Mouse (Mus musculus) lung, embryonic 16.5 days (tissue): Measurements from ENCODE around the gene Gm49337. TPM values are rescaled to one million over a fixed set of nuclear protein-coding genes. Genes with fewer than 3 reads are reported as not detected.

Experiments
- ATAC-seq: fragments of 200-750 bp; cut with Nextera tagmentation; 2 replicates; pipeline ENCODE4 v1.8.0; 2017; ENCODE audit warnings: low read depth, mild to moderate bottlenecking, moderate library complexity
- H3K27ac ChIP-seq: fragments of 300-500 bp; sonication (generic); 2 replicates; pipeline ENCODE4 v1.5.1; 2014; ENCODE audit warnings: mild to moderate bottlenecking, control low read depth, low read length
- H3K27me3 ChIP-seq: fragments of 300-500 bp; sonication (generic); 2 replicates; pipeline ENCODE4 v1.6.1; 2014; ENCODE audit warnings: low read depth, low read length, mixed read lengths; ENCODE audit not compliant: control insufficient read depth, insufficient read depth
- H3K36me3 ChIP-seq: fragments of 300-500 bp; sonication (generic); 2 replicates; pipeline ENCODE4 v1.6.1; 2014; ENCODE audit warnings: low read length; ENCODE audit not compliant: control insufficient read depth, insufficient read depth
- H3K4me1 ChIP-seq: fragments of 300-500 bp; sonication (generic); replicated peaks from 2 replicates; pipeline ENCODE4 v1.6.1; 2014; ENCODE audit warnings: low read length, mixed read lengths; ENCODE audit not compliant: control insufficient read depth, insufficient read depth
- H3K4me2 ChIP-seq: fragments of 300-500 bp; sonication (generic); 2 replicates; pipeline ENCODE4 v1.6.1; 2014; ENCODE audit warnings: low read depth, low read length, control low read depth
- H3K4me3 ChIP-seq: fragments of 300-500 bp; sonication (generic); 2 replicates; pipeline ENCODE4 v1.5.1; 2014; ENCODE audit warnings: mild to moderate bottlenecking, low read length, control low read depth
- H3K9ac ChIP-seq: fragments of 300-500 bp; sonication (generic); 2 replicates; pipeline ENCODE4 v1.6.1; 2014; ENCODE audit warnings: low read length, control low read depth
- H3K9me3 ChIP-seq: fragments of 300-500 bp; sonication (generic); 2 replicates; pipeline ENCODE4 v1.6.1; 2016; ENCODE audit warnings: low read length; ENCODE audit not compliant: control insufficient read depth
- WGBS: fragments of 180-500 bp; shearing (Covaris S2); extraction: QIAGEN DNeasy Blood & Tissue Kit; methylation state at CpG from one replicate; pipeline ENCODE4 v1.1.7; 2014; 5-methylcytosine and 5-hydroxymethylcytosine counted together
- polyA plus RNA-seq: library from polyadenylated mRNA; unstranded; fragments of >200 nt; fragmentation: Nextera tagmentation; extraction: Ambion mirVana; gene quantifications from 2 replicates; pipeline ENCODE4 v1.2.1, GENCODE M21; 2015

The Gm49337 gene
- polyA plus RNA-seq, 1 experiment from 2014 or later, result not detected

DNA sequence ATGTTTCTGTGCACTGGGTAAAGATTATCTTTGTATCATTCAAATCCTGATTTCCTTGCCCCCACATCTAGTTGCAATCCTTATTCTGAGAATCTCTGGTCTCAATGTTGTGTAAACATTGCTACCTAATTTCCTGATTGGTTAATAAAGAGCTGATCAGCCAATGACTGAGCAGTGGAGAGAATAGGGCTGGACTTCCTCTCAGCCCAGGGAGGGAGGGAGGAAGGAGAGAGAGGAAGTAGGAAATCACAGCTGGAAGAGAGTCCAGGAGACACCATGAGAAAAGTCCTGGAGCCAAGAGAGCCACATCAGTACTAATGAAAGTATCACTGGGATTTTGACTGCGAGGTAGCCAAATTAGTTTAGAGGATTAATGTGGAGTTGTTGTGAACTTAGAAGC, 163.1 kb downstream of the Gm49337 start:
- no peak overlapping the region for H3K27ac ChIP-seq
- H3K9ac ChIP-seq, result no peak overlapping the region
- H3K4me2 ChIP-seq, result no peak overlapping the region
- no peak for ATAC-seq
- no peaks in the 10 kb centered on the region for H3K36me3 ChIP-seq
- H3K4me1 ChIP-seq, result no peaks in the 10 kb centered on the region
- 93% methylated on average over 1 of the region's 1 CpGs for WGBS
- H3K9me3 ChIP-seq, result no peaks in the 10 kb centered on the region
- no peaks in the 10 kb centered on the region for H3K27me3 ChIP-seq
- no peak overlapping the region for H3K4me3 ChIP-seq

DNA sequence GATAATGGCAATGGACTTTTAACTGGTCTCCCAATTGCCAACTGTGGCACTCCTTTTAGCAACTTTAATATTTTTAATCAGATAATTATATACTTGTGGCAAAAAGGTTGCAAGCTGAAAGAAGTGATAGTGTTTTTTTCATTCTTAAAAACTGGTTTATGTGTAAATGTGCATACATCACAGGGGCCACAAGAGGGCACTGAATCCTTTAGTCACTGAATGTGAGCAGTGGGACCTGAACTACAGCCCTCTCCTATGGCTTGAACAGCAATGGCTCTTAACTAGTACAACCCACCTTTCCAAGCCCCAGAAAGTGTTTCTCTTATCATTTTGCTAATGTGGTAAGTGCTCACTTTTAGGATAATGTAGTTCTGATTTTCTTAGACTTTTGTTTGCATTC, 168.9 kb downstream of the Gm49337 start:
- no peak for ATAC-seq
- H3K4me2 ChIP-seq, result no peak overlapping the region
- no peak overlapping the region for H3K9ac ChIP-seq
- H3K27ac ChIP-seq, result no peak overlapping the region
- no peaks in the 10 kb centered on the region for H3K36me3 ChIP-seq
- H3K9me3 ChIP-seq, result no peaks in the 10 kb centered on the region
- H3K4me3 ChIP-seq, result no peak overlapping the region
- H3K27me3 ChIP-seq, result no peaks in the 10 kb centered on the region
- no peaks in the 10 kb centered on the region for H3K4me1 ChIP-seq

Other genes with a start within 250 kb of the Gm49337 start
- 0.06 and 0.08 TPM in 2 replicates for gene Dmbx1, start 233.5 kb upstream of the Gm49337 start, polyA plus RNA-seq
- gene Faah, start 155.5 kb upstream of the Gm49337 start, polyA plus RNA-seq, result 11.0 and 12.1 TPM in 2 replicates
- 25.9 and 28.2 TPM in 2 replicates for gene Nsun4, start 119.5 kb upstream of the Gm49337 start, polyA plus RNA-seq
- 487 and 499 TPM in 2 replicates for gene Uqcrh, start 98.3 kb upstream of the Gm49337 start, polyA plus RNA-seq
- gene Lrrc41, start 98.1 kb upstream of the Gm49337 start, polyA plus RNA-seq, result 68.9 and 70.9 TPM in 2 replicates
- 30.5 and 31.3 TPM in 2 replicates for gene Rad54l, start 49.7 kb upstream of the Gm49337 start, polyA plus RNA-seq
- 56.2 and 59.1 TPM in 2 replicates for gene Pomgnt1, start 49.5 kb upstream of the Gm49337 start, polyA plus RNA-seq
- gene Lurap1, start 22.0 kb upstream of the Gm49337 start, polyA plus RNA-seq, result 3.6 and 3.7 TPM in 2 replicates
- gene Tspan1, start 5.8 kb upstream of the Gm49337 start, polyA plus RNA-seq, result 22.6 and 25.9 TPM in 2 replicates
- not detected in 2 replicates for gene 1700042G07Rik, start within 50 bp of the Gm49337 start, polyA plus RNA-seq
- 23.6 and 25.3 TPM in 2 replicates for gene Pik3r3, start 48.2 kb downstream of the Gm49337 start, polyA plus RNA-seq